Mouse (Mus musculus): ENCODE data around the gene Shisa8.

Gene Shisa8

DNA sequence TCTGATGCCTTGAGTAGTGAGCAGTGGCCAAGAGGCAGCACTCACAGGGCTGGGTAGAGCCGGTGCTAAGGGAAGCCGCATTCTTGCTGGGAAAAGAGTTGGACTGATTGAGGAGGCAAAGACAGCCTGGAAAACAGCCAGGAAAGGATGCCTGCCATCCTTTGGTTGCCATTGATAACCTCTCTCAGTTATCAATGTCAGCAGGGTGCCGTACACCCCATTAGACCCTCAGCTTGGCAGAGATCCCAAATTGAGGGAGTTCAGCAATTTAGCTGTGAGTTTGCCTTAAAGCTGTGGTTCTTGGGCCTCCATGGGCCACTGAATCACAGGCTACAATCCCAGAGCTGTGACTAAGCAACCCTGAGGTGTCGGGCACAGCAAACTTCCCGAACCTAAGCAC lies 31.5 kb downstream of the Shisa8 start:
- in situ Hi-C loops (cut with MboI, MseI): no loop called here

DNA sequence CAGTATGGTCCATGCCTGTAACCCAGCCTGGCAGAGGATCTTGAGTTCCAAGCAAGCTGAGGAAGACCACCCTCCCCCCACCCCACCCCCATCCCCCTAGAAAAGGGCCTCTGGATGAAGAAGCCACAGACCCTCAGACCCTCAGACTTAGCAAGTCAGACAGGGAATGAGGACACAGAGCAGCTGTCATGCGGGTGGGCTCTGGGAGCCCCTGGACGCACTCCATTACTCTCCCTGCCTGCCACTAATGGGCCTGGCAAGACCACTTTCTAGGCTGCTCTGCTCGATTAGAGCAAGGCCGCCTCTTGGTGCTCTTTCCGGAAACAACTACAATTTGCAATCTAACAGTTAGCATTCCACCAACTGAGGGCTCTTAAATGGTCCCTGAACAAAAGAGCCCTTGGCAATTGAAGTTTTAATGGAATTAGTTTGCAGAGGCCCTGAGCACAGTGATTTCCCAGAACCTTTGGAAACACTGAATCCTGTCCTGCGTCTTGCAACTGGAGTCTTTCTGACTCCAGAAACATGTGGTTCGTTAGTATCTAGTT lies 34.8 kb downstream of the Shisa8 start:
- in situ Hi-C loops (cut with MboI, MseI): no loop called here

DNA sequence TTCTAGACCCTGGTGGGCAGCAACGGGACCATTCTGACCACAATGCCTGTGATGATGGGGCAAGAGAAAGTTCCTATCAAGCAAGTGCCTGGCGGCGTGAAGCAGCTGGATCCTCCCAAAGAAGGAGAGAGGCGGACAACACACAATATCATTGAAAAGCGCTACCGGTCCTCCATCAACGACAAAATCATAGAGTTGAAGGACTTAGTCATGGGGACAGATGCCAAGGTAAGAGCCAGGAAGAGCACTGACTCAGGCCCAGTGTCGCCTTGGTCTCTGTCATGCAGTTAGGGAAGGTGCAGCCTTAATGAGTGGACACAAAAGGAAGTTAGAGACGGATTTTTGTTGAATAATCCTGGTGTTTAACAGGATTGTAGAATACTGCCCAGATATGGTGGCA lies 37.5 kb downstream of the Shisa8 start:
- in situ Hi-C loops (cut with MboI, MseI): no loop called here

DNA sequence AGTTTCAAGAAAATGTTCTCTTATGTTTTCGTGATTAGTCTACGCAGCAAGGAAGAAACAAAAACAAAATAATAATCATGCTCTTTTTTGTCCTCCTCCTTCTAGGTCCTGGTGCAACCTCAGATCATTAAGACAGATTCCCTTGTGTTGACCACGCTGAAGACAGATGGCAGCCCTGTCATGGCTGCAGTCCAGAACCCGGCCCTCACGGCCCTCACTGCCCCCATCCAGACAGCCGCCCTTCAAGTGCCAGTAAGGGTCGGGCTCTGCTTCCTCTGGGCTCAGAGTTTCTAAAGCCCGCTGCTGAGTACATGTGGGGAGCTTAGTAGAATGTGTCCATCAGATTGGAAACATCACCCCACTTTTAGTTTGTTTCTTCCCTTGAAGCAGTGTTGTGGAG lies 40.0 kb downstream of the Shisa8 start:
- in situ Hi-C loops (cut with MboI, MseI): no loop called here

DNA sequence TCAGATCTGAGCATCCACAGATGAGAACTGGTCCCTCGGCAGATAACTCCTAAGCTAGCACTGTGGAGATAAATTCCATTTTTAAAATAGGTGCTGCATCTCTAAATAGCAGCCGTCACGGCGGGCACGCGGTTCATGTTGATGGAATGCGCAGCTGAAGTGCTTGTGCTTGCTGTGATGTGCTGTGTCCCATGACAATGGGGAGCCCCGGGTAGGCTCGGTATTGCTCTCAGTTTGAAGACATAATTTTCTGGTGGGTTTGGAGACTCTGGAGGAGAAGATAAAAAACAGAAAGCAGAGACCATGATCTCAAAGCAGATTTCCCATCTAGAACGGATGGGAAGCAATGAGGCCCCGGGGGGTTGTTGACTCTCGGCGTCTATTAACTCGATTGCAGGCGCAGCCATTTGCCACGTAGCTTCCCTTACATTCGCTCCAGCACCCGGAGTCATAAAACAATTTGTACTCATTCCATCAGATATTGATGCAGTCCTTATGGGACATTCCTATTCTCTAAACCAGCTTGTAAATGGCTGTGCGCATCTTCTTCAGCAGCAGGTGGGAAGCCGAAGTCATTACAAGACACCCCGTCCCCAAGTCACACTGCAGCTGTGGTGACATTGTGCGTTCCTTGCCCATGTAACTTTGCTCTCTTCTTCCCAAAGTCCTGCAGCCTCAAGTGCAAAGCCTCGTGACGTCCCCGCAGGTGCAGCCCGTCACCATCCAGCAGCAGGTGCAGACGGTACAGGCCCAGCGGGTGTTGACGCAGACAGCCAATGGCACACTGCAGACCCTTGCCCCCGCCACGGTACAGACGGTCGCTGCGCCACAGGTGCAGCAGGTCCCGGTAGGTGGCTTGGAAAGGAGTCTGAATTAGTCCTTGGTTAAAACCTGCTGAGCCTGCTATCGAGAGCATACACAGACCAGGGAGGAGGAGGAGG lies 41.9 kb downstream of the Shisa8 start:
- in situ Hi-C loops (cut with MboI, MseI): no loop called here

DNA sequence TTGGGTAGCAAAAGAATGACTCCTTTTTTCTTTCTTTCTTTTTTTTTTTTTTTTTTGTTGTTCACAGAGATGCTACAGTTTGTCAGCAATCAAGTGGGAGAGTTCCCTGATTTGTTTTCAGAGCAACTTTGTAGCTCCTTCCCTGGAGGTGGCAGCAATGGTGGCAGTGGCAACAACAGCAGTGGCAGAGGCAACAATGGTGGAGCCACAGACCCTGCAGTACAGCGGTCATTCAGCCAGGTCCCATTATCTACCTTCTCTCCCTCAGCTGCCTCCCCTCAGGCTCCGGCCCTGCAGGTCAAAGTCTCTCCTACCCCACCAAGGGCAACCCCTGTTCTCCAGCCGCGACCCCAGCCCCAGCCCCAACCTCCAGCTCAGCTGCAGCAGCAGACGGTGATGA lies 42.9 kb downstream of the Shisa8 start:
- in situ Hi-C loops (cut with MboI, MseI): no loop called here

DNA sequence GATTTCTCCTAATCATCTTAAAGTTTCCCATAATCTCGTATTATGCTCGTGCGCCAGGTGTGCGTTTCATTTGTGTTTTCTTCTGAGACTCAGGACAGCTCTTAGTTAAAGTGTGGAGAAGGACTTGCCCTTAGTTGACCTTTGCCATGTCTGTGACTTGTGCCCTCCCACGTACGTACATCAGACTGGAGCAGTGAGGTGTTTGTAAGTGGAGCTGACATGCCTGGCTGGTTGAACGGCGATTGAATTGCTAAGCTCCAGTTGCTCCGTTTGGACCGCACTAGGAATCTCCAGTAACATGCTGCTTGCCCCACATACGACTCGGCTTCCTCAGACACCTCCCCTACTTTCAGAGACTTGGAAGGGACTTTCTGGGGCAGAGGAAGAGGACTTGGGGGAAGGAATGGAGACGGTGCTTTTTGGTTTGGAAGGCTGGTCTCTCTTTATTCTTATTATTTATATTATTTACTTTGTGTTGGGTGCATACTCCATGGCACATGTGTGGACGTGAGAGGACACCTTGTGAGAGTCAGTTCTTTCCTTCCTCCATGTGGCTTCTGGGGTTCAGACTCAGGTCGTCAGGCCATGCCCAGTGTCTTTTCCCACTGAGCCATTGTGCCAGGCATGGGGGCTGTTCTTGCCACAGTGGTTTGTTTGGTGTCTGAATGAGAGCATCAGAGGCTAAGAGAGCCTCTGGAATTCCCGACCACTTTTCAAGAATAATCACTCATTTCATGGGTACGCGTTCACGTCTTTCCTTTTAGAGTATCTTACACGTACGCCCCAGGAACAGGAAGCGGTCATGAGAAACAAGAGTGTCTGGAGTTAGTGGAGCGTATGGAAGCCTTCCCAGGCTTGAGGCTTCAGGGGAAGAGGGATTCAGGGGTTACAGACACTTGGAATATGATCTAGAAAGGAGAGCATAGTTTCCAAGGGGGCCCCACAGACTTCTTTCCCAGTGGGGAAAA lies 45.1 kb downstream of the Shisa8 start:
- in situ Hi-C loops (cut with MboI, MseI): no loop called here

DNA sequence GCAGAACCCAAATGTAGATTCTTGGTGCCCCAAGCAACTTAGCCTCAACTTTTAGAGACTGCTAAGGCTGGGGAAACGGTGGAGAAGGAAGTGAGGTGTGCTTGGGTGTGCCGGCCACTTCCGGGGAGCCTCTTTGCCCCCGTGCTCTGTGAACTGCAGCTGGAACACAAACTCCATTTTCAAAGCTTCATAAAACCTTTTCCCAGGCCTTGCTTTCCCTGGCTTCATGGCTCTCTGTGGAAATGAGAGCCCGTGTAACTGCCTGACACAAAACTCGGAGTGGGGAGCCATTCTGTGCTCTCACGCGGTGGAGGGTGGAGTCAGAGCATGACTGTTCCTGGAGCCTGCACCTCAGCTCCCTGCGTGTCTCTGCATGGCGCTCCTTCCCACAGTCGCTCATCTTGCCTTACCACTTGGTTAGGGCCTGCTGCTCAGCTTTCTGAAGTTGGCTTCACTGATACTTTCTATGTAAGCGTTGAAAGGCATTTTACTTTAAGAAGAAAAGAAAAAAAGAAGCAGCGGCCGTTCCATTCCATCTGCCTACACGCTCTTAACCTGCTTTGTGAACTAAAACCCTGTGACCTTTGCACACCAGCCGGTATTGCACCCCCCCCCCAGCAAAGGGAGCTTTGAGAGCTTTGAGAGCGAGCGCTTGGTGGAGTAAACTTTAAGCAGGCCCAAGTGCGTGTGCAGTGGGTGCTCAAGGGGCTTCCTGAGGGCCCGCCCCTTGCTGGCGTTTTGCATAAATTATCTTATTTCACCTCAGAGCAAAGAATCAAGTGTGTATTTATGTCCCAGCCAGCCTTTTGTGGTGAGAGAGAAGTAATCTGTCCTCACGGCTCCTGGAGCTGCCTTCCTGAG lies 46.1 kb downstream of the Shisa8 start:
- in situ Hi-C loops (cut with MboI, MseI): no loop called here

DNA sequence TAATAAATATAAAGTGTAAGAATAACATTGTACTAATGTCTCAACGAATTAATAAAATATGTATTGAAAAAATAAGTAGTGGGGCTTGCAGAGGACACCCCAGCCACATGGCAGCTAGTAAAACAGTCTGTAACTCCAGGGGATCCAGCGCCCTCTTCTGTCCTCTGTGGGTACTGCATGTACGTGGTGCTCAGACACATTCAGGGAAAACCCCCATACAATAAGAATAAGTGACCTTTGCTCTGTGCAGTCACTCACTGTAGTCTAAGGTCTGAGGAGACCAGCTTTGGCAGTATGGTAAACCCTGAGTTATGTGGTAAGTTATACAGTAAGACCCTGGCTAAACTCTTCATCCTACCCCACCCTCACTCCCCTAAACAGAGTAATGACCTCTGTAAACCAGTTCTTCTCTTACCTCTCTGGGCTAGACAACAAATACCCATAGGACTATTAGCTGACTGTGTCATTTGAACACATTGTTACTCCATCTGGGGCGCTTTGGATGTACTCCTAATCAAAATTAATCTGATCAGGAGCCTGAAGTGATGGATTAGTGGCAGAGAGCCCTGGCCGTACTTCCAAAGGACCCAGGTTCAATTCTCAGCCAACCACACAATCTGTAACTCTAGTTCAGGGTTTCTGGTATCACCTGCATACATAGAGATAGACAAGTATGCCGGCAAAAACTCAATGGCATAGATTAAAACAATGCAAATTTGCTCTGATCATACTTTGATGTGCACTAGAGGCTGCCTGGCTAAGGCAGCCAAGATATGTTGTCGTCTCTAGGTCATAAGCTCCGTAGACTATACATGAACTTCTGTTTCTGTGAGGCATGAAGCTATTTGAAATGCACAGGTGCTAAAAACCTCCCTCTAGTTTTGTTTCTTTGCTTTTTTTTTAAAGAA lies 47.0 kb downstream of the Shisa8 start:
- in situ Hi-C loops (cut with MboI, MseI): no loop called here

DNA sequence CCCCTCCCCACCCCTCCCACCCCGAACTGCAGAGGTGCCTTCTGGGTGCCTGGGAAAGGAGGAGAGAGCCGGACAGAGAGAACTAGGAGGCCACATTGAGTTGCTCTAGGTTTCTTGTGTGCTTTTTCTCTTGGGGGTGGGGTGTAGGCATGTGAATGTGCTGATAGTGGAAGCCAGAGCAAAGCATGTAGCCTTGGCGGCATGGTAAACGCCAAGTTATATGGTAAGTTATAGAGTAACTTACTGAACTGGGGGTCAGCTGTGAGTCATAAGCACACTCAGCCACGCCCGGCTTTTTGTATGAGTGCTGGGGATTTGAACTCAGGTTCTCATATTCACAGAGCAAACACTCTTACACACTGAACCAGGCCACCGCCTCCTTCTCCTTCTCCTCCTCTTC lies 48.1 kb downstream of the Shisa8 start:
- in situ Hi-C loops (cut with MboI, MseI): no loop called here

DNA sequence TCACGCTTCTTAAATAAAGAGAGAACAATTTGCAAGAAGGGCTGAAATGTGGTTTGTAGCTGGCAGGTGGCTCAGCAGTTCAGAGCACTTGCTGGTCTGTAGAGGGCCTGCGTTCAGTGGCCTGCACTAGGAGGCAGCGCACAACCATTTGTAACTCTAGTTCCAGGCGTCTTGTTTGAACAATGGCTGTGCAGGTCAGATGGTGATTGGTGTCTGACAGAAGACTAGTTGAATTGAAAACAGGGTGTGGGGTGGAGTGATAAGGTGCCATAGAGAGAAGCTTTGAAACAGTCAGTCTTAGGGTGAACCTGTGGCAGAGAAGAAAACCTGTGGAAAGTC lies 48.6 kb downstream of the Shisa8 start:
- in situ Hi-C loops (cut with MboI, MseI): no loop called here

DNA sequence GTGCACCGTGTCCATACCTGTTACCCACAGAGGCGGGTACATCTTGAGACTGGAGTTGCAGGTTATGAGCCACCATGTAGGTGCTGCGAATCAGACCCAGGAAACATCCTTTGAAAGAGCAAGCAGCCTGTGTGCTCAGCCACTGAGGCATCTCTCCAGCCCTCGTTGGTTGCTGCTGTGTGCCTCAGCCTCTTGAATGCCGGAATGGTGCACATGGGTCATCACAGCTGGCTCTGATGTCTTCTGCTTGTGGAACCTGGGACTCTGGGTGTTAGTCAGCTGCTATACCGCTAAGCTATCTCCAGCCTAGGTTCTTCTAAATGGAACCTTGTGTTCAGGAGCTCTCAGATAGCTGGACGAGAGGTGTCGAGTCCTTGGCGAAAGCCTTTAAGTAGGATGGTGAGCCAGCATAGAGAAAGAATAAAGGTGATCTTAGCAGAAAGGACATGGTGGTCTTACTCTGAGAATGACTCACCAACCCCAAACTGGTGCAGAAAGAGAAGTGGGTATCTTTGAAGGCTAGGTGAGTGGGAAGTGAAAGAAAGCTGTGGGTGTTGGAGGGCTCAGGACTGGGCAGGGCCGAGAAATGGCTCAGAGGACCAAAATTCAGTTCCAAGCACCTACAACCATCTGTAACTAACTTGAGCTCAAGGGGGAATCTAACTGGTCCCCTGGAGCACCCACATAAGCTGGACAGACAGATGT lies 49.1 kb downstream of the Shisa8 start:
- in situ Hi-C loops (cut with MboI, MseI): no loop called here

DNA sequence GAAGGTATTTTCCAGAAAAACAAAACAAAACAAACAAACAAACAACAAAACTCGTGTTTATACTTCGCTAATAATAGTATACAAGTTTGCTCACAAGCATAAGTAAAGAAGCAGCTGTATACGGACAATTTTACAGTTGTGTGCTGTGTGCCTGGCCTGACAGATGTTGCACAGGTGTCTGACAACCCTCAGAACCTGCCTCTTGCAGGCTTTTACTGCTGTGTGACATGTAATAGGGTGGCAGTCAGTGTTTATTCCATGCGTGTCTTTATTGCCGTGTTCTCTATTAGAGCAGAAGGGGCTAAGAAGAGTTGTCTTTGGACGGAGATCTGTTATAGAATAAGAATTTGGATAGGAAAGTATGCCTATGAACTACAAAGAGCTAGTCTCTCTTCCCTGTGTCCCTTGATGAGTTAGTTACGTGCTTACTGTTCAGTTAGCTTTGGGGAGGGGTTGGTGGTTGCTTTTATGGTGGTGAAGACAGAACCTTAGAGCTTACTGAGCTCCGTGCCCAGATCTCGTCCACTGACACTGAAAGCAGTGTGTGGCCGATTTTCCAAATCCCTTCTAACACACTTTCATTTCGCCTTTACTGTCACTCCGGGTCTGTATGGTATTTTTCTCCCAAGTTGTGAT lies 50.5 kb downstream of the Shisa8 start:
- in situ Hi-C loops (cut with MboI, MseI): no loop called here

DNA sequence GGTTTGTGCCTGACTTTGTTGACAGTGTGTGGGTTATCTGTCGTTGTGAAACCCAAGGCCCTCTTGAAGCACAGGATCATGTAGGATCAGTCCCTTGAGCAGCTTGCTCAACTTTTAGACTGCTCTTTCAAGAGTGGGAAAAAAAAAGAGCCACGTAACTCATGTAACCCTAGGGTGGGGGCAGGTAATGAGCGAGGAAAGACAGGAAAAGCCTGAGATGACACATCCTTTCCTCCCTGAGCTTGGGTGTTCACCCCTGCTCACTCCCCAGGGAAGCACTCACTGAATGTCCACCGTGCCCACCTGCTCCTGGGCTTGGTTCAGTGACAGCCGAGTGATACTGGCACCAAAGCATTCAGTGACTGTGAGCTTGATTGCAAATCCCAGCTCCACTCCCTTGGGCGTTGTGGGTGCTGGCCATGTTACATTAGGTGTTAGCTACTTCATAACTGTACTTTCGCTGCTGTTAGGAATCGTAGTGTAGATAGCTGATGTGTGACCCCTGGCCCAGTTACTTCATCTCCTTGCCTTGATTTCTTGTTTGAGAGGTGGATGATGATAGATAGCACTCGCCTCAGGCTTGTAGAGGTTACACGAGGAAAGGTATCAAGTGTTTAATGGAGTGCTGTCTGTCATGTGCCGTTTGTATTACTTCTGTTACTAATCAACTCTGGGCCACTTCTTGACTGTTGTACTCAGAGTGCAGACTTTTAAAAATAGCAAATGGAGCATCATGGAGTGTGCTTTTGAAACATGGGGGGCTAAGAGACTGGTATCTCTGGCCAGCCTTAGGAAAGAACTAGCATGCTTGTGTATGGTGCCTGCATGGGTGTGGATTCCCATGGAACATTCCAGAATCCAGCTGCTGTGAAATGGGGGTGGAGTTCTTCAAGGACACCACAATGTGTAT lies 51.6 kb downstream of the Shisa8 start:
- in situ Hi-C loops (cut with MboI, MseI): no loop called here

DNA sequence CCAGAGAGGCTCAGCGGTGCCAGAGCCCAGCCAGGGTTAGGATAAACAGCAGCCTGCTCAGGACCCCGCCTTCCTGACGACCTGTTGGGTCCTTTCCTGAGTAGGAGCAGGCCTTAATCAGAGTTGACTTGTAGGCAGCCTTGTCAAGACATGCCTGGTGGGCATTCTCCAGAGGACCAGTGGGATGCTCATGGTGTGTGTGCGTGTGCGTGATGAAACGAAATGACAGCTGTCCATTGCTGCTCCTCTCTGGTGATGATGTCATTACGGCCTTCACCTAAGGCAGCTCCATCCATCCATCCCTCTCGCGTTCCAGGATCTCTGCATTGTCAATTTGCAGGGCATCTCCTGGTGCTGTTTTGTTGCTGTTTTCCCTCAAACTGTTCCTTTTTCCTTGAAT lies 53.1 kb downstream of the Shisa8 start:
- in situ Hi-C loops (cut with MboI, MseI): no loop called here

DNA sequence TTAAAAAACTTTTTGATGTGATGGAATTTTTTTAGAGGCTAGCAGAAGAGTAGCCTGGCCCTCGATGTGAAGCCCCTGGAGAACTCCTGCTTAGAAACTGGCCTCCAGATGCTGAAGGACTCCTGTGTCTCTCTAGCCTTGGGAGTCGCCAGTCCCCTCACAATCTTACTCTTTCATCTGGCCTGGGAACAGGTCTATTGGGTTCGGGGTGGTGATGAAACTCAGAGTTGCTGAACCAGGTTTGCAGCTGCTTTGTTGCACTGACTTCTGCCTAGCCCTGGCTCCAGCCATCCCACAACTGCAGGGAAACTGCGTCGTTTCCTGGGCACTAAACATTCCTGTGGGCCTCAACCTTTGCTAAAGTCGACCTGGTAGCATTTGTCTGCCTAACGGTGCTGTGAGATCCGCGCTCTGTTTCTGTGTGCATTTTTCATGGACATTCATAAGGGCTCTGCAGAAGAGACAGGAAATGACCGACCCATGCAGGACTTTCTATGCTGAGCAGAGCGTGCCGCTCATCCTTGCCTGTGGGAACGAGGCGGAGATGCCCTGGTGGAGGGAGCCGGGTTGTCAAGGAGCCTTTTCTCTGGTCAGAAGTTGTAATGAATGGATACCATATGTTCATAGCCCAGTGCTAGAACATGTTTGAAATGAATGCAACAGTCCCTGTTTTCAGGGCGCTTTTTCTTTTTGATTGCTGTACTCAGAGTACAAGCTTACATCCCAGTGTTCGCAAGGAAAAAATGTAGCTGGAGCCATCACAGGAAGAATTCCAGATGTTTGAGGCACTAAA lies 54.2 kb downstream of the Shisa8 start:
- in situ Hi-C loops (cut with MboI, MseI): no loop called here

DNA sequence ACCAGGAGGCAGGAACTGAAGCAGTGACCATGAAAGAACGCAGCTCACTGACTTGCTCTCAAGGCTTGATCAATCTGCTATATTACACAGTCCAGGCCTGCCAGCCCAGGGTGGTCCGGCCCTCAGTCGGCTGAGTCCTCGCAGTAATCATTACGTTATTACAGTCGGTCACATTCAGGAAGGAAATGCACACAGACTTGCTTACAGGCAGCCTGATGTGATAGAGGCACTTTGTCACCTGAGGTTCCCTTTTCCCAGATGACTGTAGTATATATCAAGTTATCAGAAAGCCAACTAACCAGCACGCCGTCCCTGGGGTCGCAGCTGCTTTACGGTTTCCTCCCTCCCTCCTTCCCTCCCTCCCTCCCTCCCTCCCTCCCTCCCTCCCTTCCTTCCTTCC lies 55.7 kb downstream of the Shisa8 start:
- in situ Hi-C loops (cut with MboI, MseI): no loop called here

Measured in T-helper 1 cell (primary cell).